Mouse (Mus musculus) embryonic facial prominence, embryonic 12.5 days (tissue): ENCODE measurements around the gene Tmem184a. TPM values are rescaled to one million over a fixed set of nuclear protein-coding genes. Genes with fewer than 3 reads are reported as not detected.

Experiments used
- ATAC-seq: fragments of 200-750 bp; cut with Nextera tagmentation; 2 replicates; pipeline ENCODE4 v1.8.0; 2017; ENCODE audit not compliant: insufficient number of reproducible peaks, insufficient read depth, low FRiP score, low TSS enrichment
- H3K27ac ChIP-seq: fragments of 300-500 bp; sonication (generic); 2 replicates; pipeline ENCODE4 v1.5.1; 2016; ENCODE audit warnings: mild to moderate bottlenecking
- H3K27me3 ChIP-seq: fragments of 300-500 bp; sonication (generic); 2 replicates; pipeline ENCODE4 v1.6.1; 2016; ENCODE audit warnings: mild to moderate bottlenecking, moderate library complexity
- H3K36me3 ChIP-seq: fragments of 300-500 bp; sonication (generic); 2 replicates; pipeline ENCODE4 v1.6.1; 2016; ENCODE audit warnings: mild to moderate bottlenecking
- H3K4me1 ChIP-seq: fragments of 300-500 bp; sonication (generic); 2 replicates; pipeline ENCODE4 v1.6.1; 2016
- H3K4me2 ChIP-seq: fragments of 300-500 bp; sonication (generic); replicated peaks from 2 replicates; pipeline ENCODE4 v1.6.1; 2016; ENCODE audit warnings: mild to moderate bottlenecking, moderate library complexity
- H3K4me3 ChIP-seq: fragments of 300-500 bp; sonication (generic); 2 replicates; pipeline ENCODE4 v1.5.1; 2016; ENCODE audit warnings: mild to moderate bottlenecking
- H3K9ac ChIP-seq: fragments of 300-500 bp; sonication (generic); 2 replicates; pipeline ENCODE4 v1.6.1; 2016; ENCODE audit warnings: mild to moderate bottlenecking, moderate library complexity
- H3K9me3 ChIP-seq: fragments of 300-500 bp; sonication (generic); 2 replicates; pipeline ENCODE4 v1.6.1; 2016; ENCODE audit warnings: mild to moderate bottlenecking, moderate library complexity
- WGBS: fragments of 180-500 bp; shearing (Covaris S2); methylation state at CpG from one replicate; pipeline ENCODE4 v1.1.7; 2016; 5-methylcytosine and 5-hydroxymethylcytosine counted together
- polyA plus RNA-seq: library from polyadenylated mRNA; unstranded; fragments of >200 nt; fragmentation: Nextera tagmentation; extraction: Ambion mirVana; gene quantifications from 2 replicates; pipeline ENCODE4 v1.2.1, GENCODE M21; 2016

The Tmem184a gene
- 1.8 and 2.1 TPM in 2 replicates for polyA plus RNA-seq

DNA sequence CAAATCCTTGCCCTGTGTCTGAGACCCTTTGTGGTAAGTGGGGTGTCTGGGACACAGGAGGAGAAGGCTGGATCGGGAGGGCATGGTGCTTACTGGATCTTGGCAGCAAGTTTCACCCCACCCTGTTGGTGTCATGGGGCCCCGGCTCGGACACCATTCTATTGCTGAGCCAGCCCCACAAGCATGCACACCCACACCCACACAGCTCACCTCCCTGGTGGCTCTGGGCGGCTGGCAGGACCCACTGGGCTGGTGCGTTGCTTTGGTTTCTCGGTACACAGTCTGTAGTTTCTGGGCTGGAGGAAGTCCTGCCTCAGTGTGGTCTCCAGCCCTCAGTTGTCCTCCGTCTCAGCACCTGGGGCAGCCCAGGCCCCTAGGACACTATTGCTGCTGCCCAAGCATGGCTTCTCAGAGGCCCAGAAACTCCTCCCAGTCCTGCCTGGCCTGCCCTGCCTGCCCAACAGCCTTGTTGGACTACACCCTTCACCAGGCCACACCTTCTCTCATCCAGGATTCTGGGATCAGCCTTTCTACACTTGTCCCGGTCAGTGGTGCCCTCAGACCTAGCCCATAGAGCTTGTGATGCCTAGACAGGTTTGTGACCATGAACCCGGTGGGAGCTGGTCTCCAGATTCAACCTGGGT is at the start of gene Tmem184a:
Gene Tmem184a (minus strand): TSS at position 380 of the 644 bp plus-strand sequence.
- Histone ChIP-seq H3K4me1 (no peaks in the 10 kb centered on the region), H3K9me3 (no peaks in the 10 kb centered on the region), H3K9ac (no peak within 1 kb of the TSS), H3K27ac (no peak within 1 kb of the TSS), H3K4me2 (no peak within 1 kb of the TSS), H3K36me3 (peaks cover 25% of the 10 kb centered on the region), H3K27me3 (peaks cover 5% of the 10 kb centered on the region), H3K4me3 (no peak within 1 kb of the TSS)
- no peak for ATAC-seq
- WGBS = 84% methylated on average over 9 of the region's 9 CpGs

DNA sequence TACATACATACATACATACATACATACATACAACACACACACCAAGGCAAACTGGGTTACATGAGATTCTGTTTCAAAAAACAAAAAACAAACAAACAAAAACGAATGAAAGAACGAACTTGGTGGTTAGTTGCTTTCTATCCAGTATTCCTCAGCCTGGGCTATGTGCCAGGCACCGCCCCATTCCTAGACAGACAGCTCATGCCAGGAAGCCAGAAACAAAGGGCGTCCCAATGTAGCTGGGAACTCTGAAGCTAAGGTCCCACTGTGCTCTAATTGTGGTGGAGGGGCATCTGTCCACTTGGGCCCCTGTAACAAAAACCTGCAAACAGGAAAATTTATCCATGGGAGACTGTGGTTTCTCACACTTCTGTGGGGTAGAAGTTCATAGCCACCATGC is 43.0 kb upstream of the Tmem184a start:
- WGBS = 71% methylated on average over 4 of the region's 4 CpGs
- Histone ChIP-seq H3K27me3 (no peaks in the 10 kb centered on the region; the same call in 1 of the 2 replicates), H3K9me3 (no peaks in the 10 kb centered on the region), H3K4me1 (no peaks in the 10 kb centered on the region), H3K4me3 (no peak overlapping the region), H3K27ac (no peak overlapping the region), H3K9ac (no peak overlapping the region), H3K36me3 (no peaks in the 10 kb centered on the region), H3K4me2 (no peak overlapping the region)
- no peak for ATAC-seq

DNA sequence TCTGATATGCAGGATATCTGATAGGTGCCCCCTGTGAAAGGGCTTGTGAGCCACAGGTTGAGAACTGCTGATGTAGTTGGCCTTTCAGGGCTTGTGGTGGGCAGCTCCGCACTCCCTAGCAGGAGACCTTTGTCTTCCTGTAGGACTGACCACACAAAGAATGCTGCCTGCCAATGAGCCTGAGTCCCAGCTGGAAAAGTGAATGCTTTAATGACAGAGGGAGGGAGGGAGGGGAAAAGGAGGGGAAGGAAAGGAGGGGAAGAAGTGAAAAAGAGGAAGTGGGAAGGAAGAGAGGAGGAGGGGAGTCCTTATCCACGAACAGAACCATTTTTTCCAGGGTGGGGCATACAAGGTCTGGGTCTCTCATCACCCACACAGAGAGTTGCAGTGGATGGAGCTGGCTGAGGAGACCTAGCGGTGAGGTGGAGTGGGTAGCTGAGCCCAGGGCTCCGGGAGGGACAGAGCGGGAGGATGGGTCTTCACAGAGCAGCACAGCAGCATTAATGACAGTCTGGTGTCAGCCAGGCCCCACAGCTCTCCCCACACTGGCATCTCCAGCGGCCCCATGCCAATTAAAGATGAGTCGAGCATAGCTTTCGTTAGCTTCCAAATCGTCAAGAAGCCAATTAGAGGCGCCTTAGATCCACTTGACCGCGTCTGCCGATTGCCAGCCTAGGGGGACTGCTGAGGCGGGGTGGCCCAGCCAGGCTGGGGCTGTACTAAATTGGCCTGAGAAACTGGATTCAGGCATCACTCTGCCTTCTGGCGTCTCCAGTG is 40.8 kb upstream of the Tmem184a start:
- ATAC-seq = no peak
- WGBS = 29% methylated on average over 15 of the region's 15 CpGs

DNA sequence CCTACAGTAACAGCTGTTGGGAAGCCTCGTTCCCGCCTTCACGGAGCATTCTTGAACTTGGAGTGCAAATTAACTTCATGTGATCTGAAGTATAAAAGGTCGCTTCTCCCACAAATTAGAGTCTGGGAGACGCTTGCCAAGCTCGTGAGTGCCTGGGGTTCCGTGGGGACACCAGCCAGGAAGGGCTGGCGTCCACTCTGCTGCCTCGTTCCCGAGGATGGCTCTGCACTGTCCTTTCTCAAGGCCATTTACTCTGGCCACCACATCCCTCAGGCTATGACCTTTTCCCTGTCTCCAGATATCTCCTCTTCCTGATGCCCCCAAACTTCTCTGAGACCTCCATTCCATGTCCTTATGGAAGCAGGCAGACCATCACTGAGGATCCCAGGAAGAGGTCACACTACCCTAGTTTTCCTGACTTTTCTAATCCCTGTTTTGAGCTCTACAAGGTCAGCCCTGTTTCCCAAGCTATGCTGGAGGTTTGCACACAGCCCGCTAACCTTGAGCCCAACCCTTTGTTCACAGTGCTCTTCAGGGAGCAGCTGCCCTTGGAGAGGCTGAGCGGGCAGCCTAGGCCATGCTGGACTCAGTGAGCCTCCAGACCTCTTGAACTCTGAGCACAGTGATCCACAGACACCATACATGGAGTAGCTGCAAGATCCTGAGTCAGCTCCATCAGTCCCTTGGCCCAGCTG is 30.1 kb upstream of the Tmem184a start:
- H3K9me3 ChIP-seq = peaks cover 5% of the 10 kb centered on the region; the same call in 1 of the 2 replicates
- no peak overlapping the region for H3K4me2 ChIP-seq
- H3K27ac ChIP-seq = no peak overlapping the region
- H3K4me1 ChIP-seq = no peaks in the 10 kb centered on the region; the same call in 1 of the 2 replicates
- 74% methylated on average over 12 of the region's 12 CpGs for WGBS
- no peak overlapping the region for H3K4me3 ChIP-seq
- no peaks in the 10 kb centered on the region for H3K36me3 ChIP-seq
- H3K27me3 ChIP-seq = no peaks in the 10 kb centered on the region
- ATAC-seq = no peak
- H3K9ac ChIP-seq = no peak overlapping the region

More for the DNA sequence above, 40.8 kb upstream of the Tmem184a start:
- H3K27me3 ChIP-seq = no peaks in the 10 kb centered on the region; the same call in 1 of the 2 replicates
- H3K4me2 ChIP-seq = no peak overlapping the region
- no peaks in the 10 kb centered on the region for H3K4me1 ChIP-seq
- H3K36me3 ChIP-seq = no peaks in the 10 kb centered on the region
- no peaks in the 10 kb centered on the region for H3K9me3 ChIP-seq
- no peak overlapping the region for H3K4me3 ChIP-seq
- H3K9ac ChIP-seq = no peak overlapping the region
- H3K27ac ChIP-seq = no peak overlapping the region

DNA sequence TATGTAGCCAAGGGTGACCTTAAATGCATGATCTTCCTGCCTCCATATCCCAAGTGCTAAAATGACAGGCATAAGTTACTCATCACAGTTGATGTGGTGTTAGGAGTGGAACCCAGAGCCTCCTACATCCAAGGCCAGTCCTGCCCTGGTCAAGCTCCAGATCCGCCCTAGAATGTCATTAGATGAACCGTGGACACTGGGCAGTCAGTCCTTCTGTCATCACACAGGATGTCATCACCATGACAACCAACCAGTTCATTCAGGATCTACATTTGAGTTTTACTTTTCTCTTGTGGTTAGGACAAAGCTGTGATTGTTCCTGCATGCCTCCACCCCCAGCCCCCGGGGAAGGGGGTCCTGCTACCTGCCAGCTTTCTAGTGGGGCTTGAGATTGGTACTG is 19.4 kb upstream of the Tmem184a start:
- H3K4me3 ChIP-seq = no peak overlapping the region
- 18% methylated on average over 3 of the region's 3 CpGs for WGBS
- no peaks in the 10 kb centered on the region for H3K27me3 ChIP-seq
- H3K36me3 ChIP-seq = no peaks in the 10 kb centered on the region
- no peak for ATAC-seq
- H3K4me2 ChIP-seq = no peak overlapping the region
- H3K27ac ChIP-seq = no peak overlapping the region
- no peak overlapping the region for H3K9ac ChIP-seq
- H3K9me3 ChIP-seq = no peaks in the 10 kb centered on the region
- H3K4me1 ChIP-seq = no peaks in the 10 kb centered on the region

DNA sequence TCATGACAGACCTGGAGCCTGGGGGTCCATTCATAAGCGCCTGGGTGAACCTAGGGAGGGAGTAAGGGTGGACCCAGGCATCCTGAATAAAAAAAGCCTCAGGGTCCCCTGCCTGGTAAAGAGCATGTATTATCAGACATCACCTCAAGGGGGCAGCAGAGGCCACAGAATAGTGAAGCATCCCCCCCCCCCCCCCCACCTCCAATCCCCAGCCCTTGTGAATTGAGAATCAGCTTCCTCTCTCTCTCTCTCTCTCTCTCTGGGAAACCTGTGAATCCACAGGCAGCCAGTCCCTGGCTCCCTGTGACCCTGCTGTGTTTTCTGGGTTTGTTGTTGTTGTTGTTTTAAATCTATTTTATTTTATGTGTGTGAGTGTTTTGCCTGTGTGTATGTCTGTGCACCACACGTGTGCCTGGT is 18.8 kb upstream of the Tmem184a start:
- no peak overlapping the region for H3K27ac ChIP-seq
- whole genome bisulfite sequencing = 4% methylated on average over 2 of the region's 2 CpGs
- H3K27me3 ChIP-seq = no peaks in the 10 kb centered on the region
- no peak overlapping the region for H3K9ac ChIP-seq
- no peaks in the 10 kb centered on the region for H3K9me3 ChIP-seq
- H3K4me1 ChIP-seq = no peaks in the 10 kb centered on the region
- ATAC-seq = no peak
- H3K36me3 ChIP-seq = no peaks in the 10 kb centered on the region
- no peak overlapping the region for H3K4me3 ChIP-seq
- no peak overlapping the region for H3K4me2 ChIP-seq

DNA sequence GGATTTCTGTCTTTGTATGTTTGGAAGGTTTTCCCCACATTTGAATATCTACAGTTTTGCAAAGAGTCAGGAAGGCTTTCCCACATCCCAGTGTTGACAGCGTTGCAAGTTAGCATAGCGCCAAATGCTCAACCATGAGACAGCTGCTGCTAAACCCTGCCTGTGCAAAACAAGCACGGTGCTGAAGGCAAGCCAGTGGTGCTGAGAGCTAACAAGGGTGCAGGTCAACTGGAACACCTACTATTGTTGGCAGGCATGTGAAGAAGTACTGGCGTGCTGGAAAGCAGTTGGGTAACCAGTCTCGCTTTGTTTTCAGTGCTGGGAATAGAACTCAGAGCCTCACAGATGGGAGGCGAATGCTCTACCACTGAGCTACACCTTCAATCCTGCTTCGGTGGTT is 16.0 kb upstream of the Tmem184a start:
- 90% methylated on average over 7 of the region's 7 CpGs for WGBS
- no peaks in the 10 kb centered on the region for H3K4me1 ChIP-seq
- no peak for ATAC-seq
- H3K27ac ChIP-seq = no peak overlapping the region
- no peaks in the 10 kb centered on the region for H3K9me3 ChIP-seq
- H3K27me3 ChIP-seq = no peaks in the 10 kb centered on the region
- H3K4me2 ChIP-seq = no peak overlapping the region
- no peaks in the 10 kb centered on the region for H3K36me3 ChIP-seq
- no peak overlapping the region for H3K9ac ChIP-seq
- H3K4me3 ChIP-seq = no peak overlapping the region

DNA sequence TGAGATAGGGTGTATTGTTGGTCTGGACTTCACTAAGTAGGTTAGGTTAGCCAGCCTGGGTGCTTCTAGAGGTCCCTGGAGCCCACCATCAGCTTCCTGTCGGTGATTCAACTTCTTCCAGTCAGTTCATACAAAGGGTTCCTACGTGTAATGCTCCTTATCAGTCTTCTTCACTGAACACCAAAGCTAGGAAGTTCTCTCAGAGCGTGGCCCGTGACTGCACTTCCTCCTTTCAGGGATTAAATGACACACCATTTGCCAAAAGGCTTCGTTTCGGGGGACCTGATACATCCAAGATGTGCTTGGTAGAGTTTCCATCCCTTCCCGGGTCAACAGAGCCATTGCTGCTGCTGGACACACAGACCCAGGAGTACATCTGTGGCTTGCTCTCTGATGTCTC is 12.4 kb upstream of the Tmem184a start:
- Histone ChIP-seq H3K36me3 (no peaks in the 10 kb centered on the region), H3K9me3 (no peaks in the 10 kb centered on the region), H3K4me3 (no peak overlapping the region), H3K27me3 (no peaks in the 10 kb centered on the region), H3K4me1 (no peaks in the 10 kb centered on the region), H3K4me2 (no peak overlapping the region), H3K27ac (no peak overlapping the region), H3K9ac (no peak overlapping the region)
- 74% methylated on average over 7 of the region's 7 CpGs for WGBS
- ATAC-seq = no peak

DNA sequence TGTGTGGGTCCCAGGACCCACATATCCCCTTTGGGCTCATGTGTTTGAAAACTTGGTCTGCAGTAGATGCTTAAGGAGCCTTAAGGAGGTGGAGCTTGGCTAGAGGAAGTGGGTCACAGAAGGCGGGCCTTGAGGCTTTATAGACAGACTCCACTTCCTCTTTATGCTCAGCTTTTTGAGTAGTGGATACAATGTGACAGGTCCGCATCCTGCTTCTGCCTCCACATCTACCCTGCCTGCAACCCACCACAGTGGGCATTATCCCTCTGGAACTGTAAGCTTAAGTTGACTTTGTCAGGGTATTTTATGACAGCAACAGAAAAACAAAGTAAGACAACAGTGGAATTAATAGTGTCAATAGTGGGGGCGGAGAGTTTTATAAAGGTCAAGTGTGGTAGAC is 11.0 kb upstream of the Tmem184a start:
- Histone ChIP-seq H3K36me3 (no peaks in the 10 kb centered on the region), H3K9ac (no peak overlapping the region), H3K27ac (no peak overlapping the region), H3K4me2 (no peak overlapping the region), H3K9me3 (no peaks in the 10 kb centered on the region), H3K4me3 (no peak overlapping the region), H3K27me3 (no peaks in the 10 kb centered on the region), H3K4me1 (peaks cover 4% of the 10 kb centered on the region; the same call in 1 of the 2 replicates)
- 87% methylated on average over 3 of the region's 3 CpGs for WGBS
- no peak for ATAC-seq

DNA sequence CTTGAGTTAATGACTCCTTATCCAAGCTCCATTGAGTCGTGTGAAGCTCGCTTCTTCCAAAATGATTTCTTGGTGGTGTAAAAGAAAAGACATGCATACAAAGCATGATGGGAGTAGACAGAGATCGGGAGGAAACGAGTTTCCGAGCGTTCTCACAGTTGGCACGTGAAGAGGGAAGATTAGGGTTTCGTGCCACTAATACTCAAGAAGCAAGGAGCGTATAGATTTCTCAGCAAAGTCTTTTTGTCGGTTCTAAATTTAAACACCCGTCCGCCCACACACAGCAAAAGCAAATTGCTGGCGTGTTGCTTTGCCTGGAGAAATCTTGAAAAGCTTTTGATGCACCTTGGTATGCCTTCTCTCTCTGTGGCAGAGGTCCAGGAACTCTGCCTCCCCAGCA is 9.7 kb upstream of the Tmem184a start:
- no peak for ATAC-seq
- no peak overlapping the region for H3K9ac ChIP-seq
- peaks cover 11% of the 10 kb centered on the region; the same call in 1 of the 2 replicates for H3K4me1 ChIP-seq
- peaks cover 4% of the 10 kb centered on the region; the same call in 1 of the 2 replicates for H3K36me3 ChIP-seq
- no peaks in the 10 kb centered on the region for H3K9me3 ChIP-seq
- H3K4me2 ChIP-seq = no peak overlapping the region
- H3K4me3 ChIP-seq = no peak overlapping the region
- 81% methylated on average over 13 of the region's 13 CpGs for WGBS
- H3K27me3 ChIP-seq = no peaks in the 10 kb centered on the region
- no peak overlapping the region for H3K27ac ChIP-seq

DNA sequence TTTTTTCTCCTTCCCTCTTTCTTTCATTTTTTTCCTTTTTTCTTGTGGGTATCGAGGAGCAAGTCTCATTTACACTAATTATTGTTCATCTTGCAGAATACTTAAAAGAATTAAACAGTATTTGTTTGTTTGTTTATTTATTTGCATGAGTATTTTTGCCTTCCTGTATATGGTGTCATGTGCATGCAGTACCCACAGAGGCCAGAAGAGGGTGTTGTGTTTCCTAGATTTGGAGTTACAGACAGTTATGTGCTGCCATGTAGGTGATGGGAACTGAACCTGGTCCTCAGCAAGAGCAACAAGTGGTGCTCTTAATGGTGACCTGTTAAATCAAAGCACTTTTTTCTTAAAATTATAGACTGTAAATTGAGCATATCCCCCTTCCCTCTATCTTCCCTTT is 7.9 kb upstream of the Tmem184a start:
- no peak overlapping the region for H3K27ac ChIP-seq
- no peak overlapping the region for H3K4me3 ChIP-seq
- H3K9ac ChIP-seq = no peak overlapping the region
- peaks cover 11% of the 10 kb centered on the region; the same call in 1 of the 2 replicates for H3K4me1 ChIP-seq
- ATAC-seq = no peak
- no peaks in the 10 kb centered on the region for H3K27me3 ChIP-seq
- 90% methylated on average over 1 of the region's 1 CpGs for WGBS
- H3K36me3 ChIP-seq = peaks cover 18% of the 10 kb centered on the region
- H3K9me3 ChIP-seq = no peaks in the 10 kb centered on the region
- H3K4me2 ChIP-seq = no peak overlapping the region; the same call in 1 of the 2 replicates
